Mouse (Mus musculus) hindbrain, embryonic 13.5 days (tissue): ENCODE data around the gene Dppa5a. TPM values are rescaled to one million over a fixed set of nuclear protein-coding genes. Genes with fewer than 3 reads are reported as not detected.

Source experiments
- ATAC-seq: fragments of 200-750 bp; cut with Nextera tagmentation; 2 replicates; pipeline ENCODE4 v1.8.0; 2017; ENCODE audit warnings: moderate TSS enrichment; ENCODE audit not compliant: low FRiP score
- H3K27ac ChIP-seq: fragments of 300-500 bp; sonication (generic); 2 replicates; pipeline ENCODE4 v1.5.1; 2015; ENCODE audit warnings: inconsistent platforms, mild to moderate bottlenecking, moderate library complexity
- H3K27me3 ChIP-seq: fragments of 300-500 bp; sonication (generic); 2 replicates; pipeline ENCODE4 v1.6.1; 2015; ENCODE audit warnings: mild to moderate bottlenecking, inconsistent platforms
- H3K36me3 ChIP-seq: fragments of 300-500 bp; sonication (generic); 2 replicates; pipeline ENCODE4 v1.6.1; 2015; ENCODE audit warnings: mild to moderate bottlenecking, inconsistent platforms
- H3K4me1 ChIP-seq: fragments of 300-500 bp; sonication (generic); replicated peaks from 2 replicates; pipeline ENCODE4 v1.6.1; 2015; ENCODE audit warnings: inconsistent platforms
- H3K4me2 ChIP-seq: fragments of 300-500 bp; sonication (generic); 2 replicates; pipeline ENCODE4 v1.6.1; 2015; ENCODE audit warnings: inconsistent platforms, mild to moderate bottlenecking, moderate library complexity
- H3K4me3 ChIP-seq: fragments of 300-500 bp; sonication (generic); 2 replicates; pipeline ENCODE4 v1.5.1; 2015; ENCODE audit warnings: mild to moderate bottlenecking, inconsistent platforms
- H3K9ac ChIP-seq: fragments of 300-500 bp; sonication (generic); 2 replicates; pipeline ENCODE4 v1.6.1; 2015; ENCODE audit warnings: mild to moderate bottlenecking, inconsistent platforms
- H3K9me3 ChIP-seq: fragments of 300-500 bp; sonication (generic); 2 replicates; pipeline ENCODE4 v1.6.1; 2016; ENCODE audit warnings: inconsistent platforms
- WGBS: fragments of 180-500 bp; shearing (Covaris S2); methylation state at CpG from one replicate; pipeline ENCODE4 v1.1.7; 2015; 5-methylcytosine and 5-hydroxymethylcytosine counted together
- polyA plus RNA-seq: library from polyadenylated mRNA; unstranded; fragments of >200 nt; fragmentation: Nextera tagmentation; extraction: Ambion mirVana; gene quantifications from 2 replicates; pipeline ENCODE4 v1.2.1, GENCODE M21; 2015

Dppa5a gene
- polyA plus RNA-seq, 1 experiment from 2014 or later, result 3.1 TPM

- H3K36me3 ChIP-seq, result no peaks in the 10 kb centered on the region
- no peaks in the 10 kb centered on the region for H3K9me3 ChIP-seq
- no peak for ATAC-seq
- WGBS, result 34% methylated on average over 8 of the region's 8 CpGs
- H3K4me3 ChIP-seq, result peak overlapping the region; percentile 41
- H3K27me3 ChIP-seq, result peaks cover 3% of the 10 kb centered on the region; the same call in 1 of the 2 replicates
- peak overlapping the region; percentile 68 for H3K4me2 ChIP-seq
- H3K4me1 ChIP-seq, result peaks cover 14% of the 10 kb centered on the region
- H3K9ac ChIP-seq, result peak overlapping the region; percentile 67; the same call in 1 of the 2 replicates
- no peak overlapping the region for H3K27ac ChIP-seq
Measured at GRCm38 (mm10) chr9:78377546-78377945, 9.6 kb upstream of the Dppa5a start.

DNA sequence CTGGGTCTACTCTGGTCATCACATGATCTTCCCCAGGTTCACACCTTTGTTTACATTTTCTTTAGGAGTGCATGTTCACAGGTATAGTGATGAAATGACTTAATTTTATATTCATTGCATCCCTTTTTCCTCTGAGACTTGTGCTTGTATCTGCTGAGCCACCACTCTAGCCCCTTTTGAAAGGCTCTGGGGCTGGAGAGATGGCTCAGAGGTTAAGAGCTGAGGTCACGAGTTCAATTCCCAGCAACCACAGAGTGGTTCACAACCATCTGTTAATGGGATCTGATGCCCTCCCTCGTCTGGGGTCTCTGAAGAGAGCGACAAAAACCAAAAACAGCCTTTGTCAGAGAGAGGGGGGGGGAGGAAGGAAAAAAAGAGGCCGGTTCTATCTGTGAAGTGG, 7.5 kb upstream of the Dppa5a start:
- Histone ChIP-seq H3K36me3 (no peaks in the 10 kb centered on the region), H3K4me3 (no peak overlapping the region), H3K9ac (no peak overlapping the region), H3K4me2 (no peak overlapping the region), H3K27ac (no peak overlapping the region), H3K27me3 (peaks cover 3% of the 10 kb centered on the region; the same call in 1 of the 2 replicates), H3K9me3 (no peaks in the 10 kb centered on the region), H3K4me1 (peaks cover 14% of the 10 kb centered on the region)
- ATAC-seq, result no peak
- WGBS, result 84% methylated on average over 4 of the region's 4 CpGs

DNA sequence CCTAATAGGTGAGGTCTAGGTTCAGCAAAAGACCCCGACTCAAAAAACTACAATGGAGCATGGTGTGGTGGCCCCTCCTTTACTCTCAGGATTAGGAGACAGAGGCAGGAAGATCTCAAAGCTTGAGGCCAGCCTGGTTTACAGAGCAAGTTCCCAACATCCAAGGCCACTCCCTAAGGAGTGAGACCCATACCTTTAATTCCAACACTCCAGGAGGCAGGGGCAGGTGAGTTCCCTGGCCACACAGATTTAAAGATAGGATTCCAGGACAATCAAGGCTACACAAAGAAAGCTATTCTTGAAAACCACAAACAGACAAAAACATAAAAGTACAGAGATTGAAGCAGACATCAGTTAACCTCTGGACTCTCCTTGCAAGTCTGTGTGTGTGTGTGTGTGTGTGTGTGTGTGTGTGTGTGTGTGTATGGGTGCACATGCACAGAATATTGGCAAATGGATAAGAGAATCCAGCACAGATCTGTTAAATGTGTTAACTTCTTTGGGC, 7.0 kb upstream of the Dppa5a start:
- Histone ChIP-seq H3K9ac (no peak overlapping the region), H3K4me2 (no peak overlapping the region), H3K36me3 (no peaks in the 10 kb centered on the region), H3K4me1 (peaks cover 14% of the 10 kb centered on the region), H3K27me3 (peaks cover 3% of the 10 kb centered on the region; the same call in 1 of the 2 replicates), H3K4me3 (no peak overlapping the region), H3K27ac (no peak overlapping the region), H3K9me3 (no peaks in the 10 kb centered on the region)
- ATAC-seq, result no peak
- WGBS, result 89% methylated on average over 1 of the region's 1 CpGs

GRCm38 (mm10) chr9:78374397-78374796, 6.4 kb upstream of the Dppa5a start:
- WGBS, result 65% methylated on average over 5 of the region's 5 CpGs
- H3K9ac ChIP-seq, result no peak overlapping the region
- H3K9me3 ChIP-seq, result no peaks in the 10 kb centered on the region
- no peak for ATAC-seq
- H3K36me3 ChIP-seq, result no peaks in the 10 kb centered on the region
- no peak overlapping the region for H3K4me2 ChIP-seq
- H3K4me1 ChIP-seq, result peaks cover 14% of the 10 kb centered on the region
- H3K27ac ChIP-seq, result no peak overlapping the region
- H3K27me3 ChIP-seq, result peaks cover under 1% of the 10 kb centered on the region; the same call in 1 of the 2 replicates
- no peak overlapping the region for H3K4me3 ChIP-seq

DNA sequence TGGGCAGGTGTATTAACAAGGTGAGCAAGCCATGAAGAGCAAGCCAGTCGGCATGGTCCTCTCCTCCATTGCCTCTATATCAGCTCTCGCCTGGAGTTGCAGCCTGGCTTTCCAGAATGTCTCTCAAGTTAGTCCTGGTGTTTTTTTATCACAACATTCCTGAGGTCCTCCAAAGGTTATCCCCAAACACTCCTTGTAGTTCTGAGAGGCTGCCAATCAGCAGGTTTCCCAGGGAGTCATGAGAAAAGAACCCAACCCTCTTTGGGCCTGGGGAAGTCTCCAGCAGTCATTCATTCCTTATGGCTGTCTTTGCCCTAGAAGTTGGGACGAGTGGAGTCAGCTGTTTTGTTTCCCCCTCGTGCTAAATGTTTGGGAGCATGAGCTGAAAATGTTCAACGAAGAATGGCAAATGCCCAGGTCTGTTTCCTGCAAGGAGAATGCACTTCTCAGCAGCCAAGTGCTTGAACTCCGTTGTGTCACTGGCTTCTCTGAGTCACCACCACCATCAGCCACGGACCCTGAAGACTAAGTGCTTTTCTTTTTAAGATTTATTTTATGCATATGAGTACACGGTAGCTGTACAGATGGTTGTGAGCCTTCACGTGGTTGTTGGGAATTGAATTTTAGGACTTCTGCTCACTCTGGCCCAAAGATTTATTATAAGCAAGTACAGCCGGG, 5.0 kb upstream of the Dppa5a start:
- H3K4me1 ChIP-seq, result peaks cover 7% of the 10 kb centered on the region
- no peaks in the 10 kb centered on the region for H3K9me3 ChIP-seq
- no peaks in the 10 kb centered on the region for H3K27me3 ChIP-seq
- no peak overlapping the region for H3K9ac ChIP-seq
- H3K4me3 ChIP-seq, result no peak overlapping the region
- no peaks in the 10 kb centered on the region for H3K36me3 ChIP-seq
- ATAC-seq, result no peak
- 89% methylated on average over 10 of the region's 10 CpGs for WGBS
- no peak overlapping the region for H3K4me2 ChIP-seq
- H3K27ac ChIP-seq, result no peak overlapping the region

- H3K27ac ChIP-seq, result no peak overlapping the region
- no peaks in the 10 kb centered on the region for H3K4me1 ChIP-seq
- no peak for ATAC-seq
- H3K4me3 ChIP-seq, result no peak overlapping the region
- H3K4me2 ChIP-seq, result no peak overlapping the region
- H3K36me3 ChIP-seq, result no peaks in the 10 kb centered on the region
- H3K27me3 ChIP-seq, result no peaks in the 10 kb centered on the region
- no peaks in the 10 kb centered on the region for H3K9me3 ChIP-seq
- 96% methylated on average over 3 of the region's 3 CpGs for WGBS
- H3K9ac ChIP-seq, result no peak overlapping the region
Measured at GRCm38 (mm10) chr9:78371441-78371840, 3.5 kb upstream of the Dppa5a start.

DNA sequence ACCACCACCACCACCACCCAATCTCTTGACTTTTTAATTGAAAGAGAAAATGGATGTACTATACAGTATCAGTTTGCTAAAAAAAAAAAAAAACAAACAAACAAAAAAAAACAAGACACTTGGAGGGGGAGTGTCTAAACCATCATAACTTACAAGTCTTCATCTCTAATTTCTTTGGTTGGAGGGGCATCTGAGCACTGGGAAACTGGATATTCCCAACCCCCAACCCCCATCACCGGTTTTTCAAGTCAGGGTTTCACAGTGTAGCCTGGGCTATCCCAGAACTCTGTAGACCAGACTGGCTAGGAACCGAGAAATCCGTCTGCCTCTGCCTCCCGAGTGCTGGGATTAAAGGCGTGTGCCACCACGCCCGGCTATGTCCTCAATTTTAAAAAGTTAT, 1.8 kb upstream of the Dppa5a start:
- no peak overlapping the region for H3K4me3 ChIP-seq
- no peak overlapping the region for H3K4me2 ChIP-seq
- H3K36me3 ChIP-seq, result no peaks in the 10 kb centered on the region
- no peak for ATAC-seq
- H3K27ac ChIP-seq, result no peak overlapping the region
- H3K9ac ChIP-seq, result no peak overlapping the region
- no peaks in the 10 kb centered on the region for H3K4me1 ChIP-seq
- no peaks in the 10 kb centered on the region for H3K9me3 ChIP-seq
- 92% methylated on average over 7 of the region's 7 CpGs for WGBS
- H3K27me3 ChIP-seq, result no peaks in the 10 kb centered on the region

DNA sequence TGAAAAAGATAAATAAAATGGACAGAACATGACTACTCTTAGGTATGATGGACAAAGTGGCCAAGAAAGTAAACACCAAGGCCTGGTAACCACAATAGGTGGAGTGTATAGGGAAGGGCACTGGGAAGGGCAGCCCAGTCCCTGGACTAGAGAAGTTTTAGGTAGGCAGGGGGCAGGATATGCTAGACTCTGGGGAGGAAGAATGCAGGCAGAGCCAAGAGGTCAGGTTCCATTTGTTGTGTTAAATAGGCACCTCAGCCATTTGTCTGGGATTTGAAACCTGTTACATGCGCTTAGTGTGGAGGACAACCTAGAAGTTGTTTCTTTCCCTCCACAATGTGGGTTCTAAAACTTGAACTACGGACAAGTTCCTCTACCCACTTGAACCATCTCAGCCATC, 1.4 kb upstream of the Dppa5a start:
- WGBS, result 87% methylated on average over 2 of the region's 2 CpGs
- H3K4me2 ChIP-seq, result no peak overlapping the region
- ATAC-seq, result no peak
- H3K27me3 ChIP-seq, result no peaks in the 10 kb centered on the region
- H3K36me3 ChIP-seq, result no peaks in the 10 kb centered on the region
- no peaks in the 10 kb centered on the region for H3K9me3 ChIP-seq
- no peak overlapping the region for H3K9ac ChIP-seq
- no peak overlapping the region for H3K4me3 ChIP-seq
- H3K4me1 ChIP-seq, result no peaks in the 10 kb centered on the region
- no peak overlapping the region for H3K27ac ChIP-seq

- Histone ChIP-seq H3K36me3 (no peaks in the 10 kb centered on the region), H3K4me3 (no peak overlapping the region), H3K27me3 (no peaks in the 10 kb centered on the region), H3K4me1 (no peaks in the 10 kb centered on the region), H3K9ac (no peak overlapping the region), H3K27ac (no peak overlapping the region), H3K9me3 (no peaks in the 10 kb centered on the region), H3K4me2 (no peak overlapping the region)
- ATAC-seq, result no peak
- 81% methylated on average over 3 of the region's 3 CpGs for WGBS
Measured at GRCm38 (mm10) chr9:78368671-78369293, 805 bp upstream of the Dppa5a start.

GRCm38 (mm10) chr9:78365850-78366544, 2.0 kb downstream of the Dppa5a start:
- no peaks in the 10 kb centered on the region for H3K36me3 ChIP-seq
- H3K27me3 ChIP-seq, result no peaks in the 10 kb centered on the region
- no peak for ATAC-seq
- no peaks in the 10 kb centered on the region for H3K4me1 ChIP-seq
- H3K4me3 ChIP-seq, result no peak overlapping the region
- no peak overlapping the region for H3K4me2 ChIP-seq
- H3K27ac ChIP-seq, result no peak overlapping the region
- H3K9ac ChIP-seq, result no peak overlapping the region
- WGBS, result 80% methylated on average over 13 of the region's 13 CpGs
- no peaks in the 10 kb centered on the region for H3K9me3 ChIP-seq

- no peak overlapping the region for H3K9ac ChIP-seq
Measured at GRCm38 (mm10) chr9:78364701-78365100, 3.3 kb downstream of the Dppa5a start.

GRCm38 (mm10) chr9:78363374-78363773, 4.6 kb downstream of the Dppa5a start:
- no peak overlapping the region for H3K4me3 ChIP-seq
- no peaks in the 10 kb centered on the region for H3K9me3 ChIP-seq
- no peaks in the 10 kb centered on the region for H3K4me1 ChIP-seq
- H3K36me3 ChIP-seq, result no peaks in the 10 kb centered on the region
- 79% methylated on average over 6 of the region's 6 CpGs for WGBS
- no peaks in the 10 kb centered on the region for H3K27me3 ChIP-seq
- no peak for ATAC-seq
- no peak overlapping the region for H3K4me2 ChIP-seq
- H3K9ac ChIP-seq, result no peak overlapping the region
- H3K27ac ChIP-seq, result no peak overlapping the region

More at GRCm38 (mm10) chr9:78364701-78365100, 3.3 kb downstream of the Dppa5a start:
- no peak overlapping the region for H3K27ac ChIP-seq
- no peak overlapping the region for H3K4me3 ChIP-seq
- ATAC-seq, result no peak
- H3K9me3 ChIP-seq, result no peaks in the 10 kb centered on the region
- no peaks in the 10 kb centered on the region for H3K27me3 ChIP-seq
- H3K36me3 ChIP-seq, result no peaks in the 10 kb centered on the region
- no peak overlapping the region for H3K4me2 ChIP-seq
- no peaks in the 10 kb centered on the region for H3K4me1 ChIP-seq
- WGBS, result 88% methylated on average over 6 of the region's 6 CpGs
